Mouse (Mus musculus) ES-E14 (cell line): Measurements from ENCODE around the gene Fbxo22. TPM values are rescaled to one million over a fixed set of nuclear protein-coding genes. Genes with fewer than 3 reads are reported as not detected.
"Not testable (repeated sequence)": the region's sequence is repeated elsewhere in the genome, so short reads cannot be mapped to it uniquely, and the experiment has no call there.

Source experiments
- DNase-seq: peaks from one replicate; pipeline ENCODE4 v3.0.0-alpha.2; 2013; ENCODE audit warnings: low read depth, low spot score
- H3K27ac ChIP-seq: 2 replicates; pipeline ENCODE4 v1.5.1; 2012; ENCODE audit warnings: low read depth, mild to moderate bottlenecking, low read length, moderate library complexity, mixed read lengths; ENCODE audit not compliant: poor library complexity, insufficient read depth, severe bottlenecking
- H3K36me3 ChIP-seq: 2 replicates; pipeline ENCODE4 v1.6.1; 2012; ENCODE audit warnings: mild to moderate bottlenecking, low read length, moderate library complexity, mixed read lengths; ENCODE audit not compliant: control insufficient read depth, poor library complexity, insufficient read depth, severe bottlenecking
- H3K4me1 ChIP-seq, 2 experiments: fragments of 150-350 bp in 1 of 2; sonication (generic) in 1 of 2; 2 replicates each; pipeline ENCODE4 v1.6.1; 2012; ENCODE audit warnings: low read length in 2 of 2, mild to moderate bottlenecking in 1 of 2, mixed read lengths in 1 of 2; ENCODE audit not compliant: control insufficient read depth in 2 of 2, insufficient read depth in 2 of 2, poor library complexity in 1 of 2
- H3K4me3 ChIP-seq, 2 experiments: fragments of 150-350 bp in 1 of 2; sonication (generic) in 1 of 2; 2 replicates each; pipeline ENCODE4 v1.5.1; 2012; ENCODE audit warnings: low read length in 2 of 2, low read depth in 1 of 2, mild to moderate bottlenecking in 1 of 2, mixed read lengths in 1 of 2; ENCODE audit not compliant: insufficient read depth in 1 of 2, poor library complexity in 1 of 2, severe bottlenecking in 1 of 2
- H3K9ac ChIP-seq: 2 replicates; pipeline ENCODE4 v1.6.1; 2012; ENCODE audit warnings: low read depth, mild to moderate bottlenecking, low read length, mixed read lengths; ENCODE audit not compliant: poor library complexity, insufficient read depth, severe bottlenecking
- H3K9me3 ChIP-seq: fragments of 150-350 bp; sonication (generic); 2 replicates; pipeline ENCODE4 v1.6.1; 2012; ENCODE audit warnings: low read depth, mild to moderate bottlenecking, low read length; ENCODE audit not compliant: control insufficient read depth, insufficient read depth
- CHD2 ChIP-seq: IDR thresholded peaks from 2 replicates; pipeline ENCODE4 v1.6.1; 2014; ENCODE audit warnings: mild to moderate bottlenecking, low read depth, low read length, inconsistent platforms
- HCFC1 ChIP-seq: IDR thresholded peaks from 2 replicates; pipeline ENCODE4 v1.6.1; 2012; ENCODE audit warnings: low read length, inconsistent platforms, borderline replicate concordance; ENCODE audit not compliant: insufficient read depth
- MAFK ChIP-seq: IDR thresholded peaks from 2 replicates; pipeline ENCODE4 v1.6.1; 2014; ENCODE audit warnings: mild to moderate bottlenecking, low read depth, low read length, inconsistent platforms; ENCODE audit not compliant: insufficient read depth
- ZC3H11A ChIP-seq: IDR thresholded peaks from 2 replicates; pipeline ENCODE4 v1.6.1; 2012; ENCODE audit warnings: low read depth, mild to moderate bottlenecking, inconsistent platforms, low read length, borderline replicate concordance
- ZNF384 ChIP-seq: IDR thresholded peaks from 2 replicates; pipeline ENCODE4 v1.6.1; 2012; ENCODE audit warnings: low read depth, low read length, inconsistent platforms
- in situ Hi-C, 2 experiments: fragments of 600-800 bp; cut with MboI; formaldehyde crosslinking; loops; one replicate each; pipeline ENCODE4 v1.15.1; 2025; ENCODE audit warnings: low sequenced_read_pairs in 2 of 2, inconsistent platforms in 1 of 2; ENCODE audit not compliant: unreplicated experiment in 2 of 2
- total RNA-seq: library from RNA; depleted of rRNA; stranded (reverse); fragments of 300-350 nt; gene quantifications from 2 replicates; pipeline ENCODE4 v1.2.3, GENCODE M21; 2012

The Fbxo22 gene
- total RNA-seq, 1 experiment, result 60.5 TPM

DNA sequence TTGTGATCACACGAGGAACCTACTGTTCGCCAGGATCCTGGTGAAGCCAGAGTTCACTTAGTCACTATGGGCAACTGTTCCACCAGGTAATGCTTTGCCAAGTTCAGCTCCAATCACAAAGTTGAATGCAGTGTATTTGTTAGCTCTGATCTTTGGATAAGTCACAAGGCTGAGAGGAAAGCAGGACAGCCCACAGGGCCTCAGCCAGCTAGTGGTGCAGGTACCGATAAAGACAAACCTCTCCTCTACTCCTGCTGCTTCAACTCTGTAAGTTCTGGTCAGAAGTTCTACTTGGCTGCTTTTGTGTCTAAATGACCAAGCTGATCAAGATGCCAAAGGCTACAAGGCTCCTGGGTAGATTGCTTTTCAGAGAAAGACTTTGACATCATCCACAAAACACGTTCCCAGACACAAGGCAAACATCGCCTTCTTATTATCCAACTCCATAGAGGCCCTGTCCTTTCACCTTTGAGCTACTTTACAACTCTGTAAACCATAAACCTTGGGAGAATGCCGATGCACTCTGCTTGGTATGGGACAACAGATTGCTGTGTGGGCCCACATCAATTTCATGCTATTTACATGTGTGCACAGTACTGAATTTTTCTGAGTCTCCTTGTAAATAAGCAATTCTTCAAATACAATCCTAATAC, 42.0 kb downstream of the Fbxo22 start:
- H3K9me3 ChIP-seq, result no peaks in the 10 kb centered on the region
- in situ Hi-C loops, result no loop called here
- no peak for TF ChIP-seq CHD2
- TF ChIP-seq HCFC1, result no peak
- TF ChIP-seq ZNF384, result no peak
- no peak for TF ChIP-seq ZC3H11A
- no peak for TF ChIP-seq MAFK
- H3K9ac ChIP-seq, result no peak overlapping the region
- no peak overlapping the region for H3K4me3 ChIP-seq
- H3K27ac ChIP-seq, result no peak overlapping the region
- H3K36me3 ChIP-seq, result no peaks in the 10 kb centered on the region
- H3K4me1 ChIP-seq, result no peaks in the 10 kb centered on the region; a peak in 1 of 4 replicates
- DNase-seq, result no peak

GRCm38 (mm10) chr9:55252097-55252496, 43.4 kb downstream of the Fbxo22 start:
- TF ChIP-seq ZC3H11A, result peak; percentile 66
- H3K9ac ChIP-seq, in situ Hi-C loops, DNase-seq, H3K27ac ChIP-seq, H3K36me3 ChIP-seq, H3K4me3 ChIP-seq, H3K4me1 ChIP-seq, H3K9me3 ChIP-seq: not testable (repeated sequence)

DNA sequence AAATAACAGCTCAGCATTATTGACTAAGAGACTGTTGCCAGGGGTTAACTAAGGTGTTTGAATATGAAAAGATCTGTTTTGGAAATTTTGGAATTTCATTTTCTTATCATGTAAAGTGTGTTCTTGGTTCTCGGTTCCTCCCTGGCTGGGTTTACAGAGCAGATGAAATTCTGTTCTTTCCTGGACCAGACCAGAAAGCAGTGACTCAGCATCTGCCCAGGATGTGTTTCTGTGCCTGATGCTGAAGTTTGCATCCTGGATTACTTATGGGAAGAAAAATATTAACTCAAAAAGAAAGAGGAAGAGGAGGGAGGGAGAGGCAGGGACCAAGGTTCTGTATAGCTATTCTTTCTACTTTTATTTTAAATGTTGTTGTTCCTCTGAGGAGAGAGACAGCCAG, 45.1 kb downstream of the Fbxo22 start:
- Histone ChIP-seq H3K4me1 (no peaks in the 10 kb centered on the region), H3K9me3 (no peaks in the 10 kb centered on the region), H3K36me3 (no peaks in the 10 kb centered on the region), H3K9ac (no peak overlapping the region), H3K4me3 (no peak overlapping the region), H3K27ac (no peak overlapping the region)
- in situ Hi-C loops, result no loop called here
- DNase-seq, result no peak
- TF ChIP-seq MAFK (no peak), CHD2 (no peak), ZNF384 (no peak), ZC3H11A (no peak), HCFC1 (no peak)

GRCm38 (mm10) chr9:55255056-55255455, 46.3 kb downstream of the Fbxo22 start:
- in situ Hi-C loops, result no loop called here
- no peak overlapping the region for H3K9ac ChIP-seq
- DNase-seq, result no peak
- no peak overlapping the region for H3K4me3 ChIP-seq
- H3K9me3 ChIP-seq, result no peaks in the 10 kb centered on the region
- H3K27ac ChIP-seq, result no peak overlapping the region
- H3K36me3 ChIP-seq, result no peaks in the 10 kb centered on the region
- H3K4me1 ChIP-seq, result no peaks in the 10 kb centered on the region
- TF ChIP-seq CHD2, result no peak
- TF ChIP-seq MAFK, result no peak
- TF ChIP-seq ZNF384, result no peak
- TF ChIP-seq ZC3H11A, result no peak
- no peak for TF ChIP-seq HCFC1

- Histone ChIP-seq H3K9ac (no peak overlapping the region), H3K9me3 (no peaks in the 10 kb centered on the region), H3K27ac (no peak overlapping the region), H3K4me3 (no peak overlapping the region), H3K4me1 (no peaks in the 10 kb centered on the region), H3K36me3 (no peaks in the 10 kb centered on the region)
- in situ Hi-C loops, result no loop called here
- no peak for TF ChIP-seq MAFK
- no peak for TF ChIP-seq ZNF384
- TF ChIP-seq CHD2, result no peak
- TF ChIP-seq ZC3H11A, result no peak
- TF ChIP-seq HCFC1, result no peak
- no peak for DNase-seq
Measured at GRCm38 (mm10) chr9:55255604-55256003, 46.9 kb downstream of the Fbxo22 start.
